Mouse (Mus musculus): ENCODE data around the gene Itpkb. TPM values are rescaled to one million over a fixed set of nuclear protein-coding genes. Genes with fewer than 3 reads are reported as not detected.

The Itpkb gene
- polyA plus RNA-seq, 1 experiment, result 0.03 TPM

DNA sequence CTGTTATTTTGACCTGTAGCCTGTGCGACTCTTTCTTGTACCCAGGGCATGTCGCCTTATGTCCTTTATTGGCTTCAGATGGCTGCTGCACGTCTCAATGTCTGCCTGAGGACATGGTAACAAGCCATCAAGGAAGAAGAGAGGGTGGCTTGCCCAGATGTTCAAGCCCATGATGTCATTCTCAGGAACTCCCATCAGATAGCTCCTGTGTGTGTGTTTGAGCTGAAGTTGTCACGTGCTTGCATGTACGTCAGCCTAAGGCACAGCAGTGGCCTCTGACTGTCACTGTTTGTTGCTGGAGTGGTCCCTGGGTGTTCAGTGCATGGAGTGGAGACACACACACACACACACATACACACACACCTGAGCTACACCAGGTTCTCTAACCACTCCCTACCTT lies 29.0 kb downstream of the Itpkb start:
- TF ChIP-seq TAL1 (IDR thresholded peaks at IDR 0.05; ENCODE audit: low read length) (no peak), GATA1 (IDR thresholded peaks at IDR 0.05; ENCODE audit: low read length) (no peak)
- Histone ChIP-seq H3K9me3 (ENCODE audit: control insufficient read depth, low read length) (no peaks in the 10 kb centered on the region), H3K4me3 (replicated peaks) (no peak overlapping the region), H3K4me1 (ENCODE audit: control insufficient read depth) (peaks cover 11% of the 10 kb centered on the region), H3K36me3 (ENCODE audit: control insufficient read depth) (no peaks in the 10 kb centered on the region), H3K27me3 (ENCODE audit: control insufficient read depth) (peaks cover 6% of the 10 kb centered on the region)

DNA sequence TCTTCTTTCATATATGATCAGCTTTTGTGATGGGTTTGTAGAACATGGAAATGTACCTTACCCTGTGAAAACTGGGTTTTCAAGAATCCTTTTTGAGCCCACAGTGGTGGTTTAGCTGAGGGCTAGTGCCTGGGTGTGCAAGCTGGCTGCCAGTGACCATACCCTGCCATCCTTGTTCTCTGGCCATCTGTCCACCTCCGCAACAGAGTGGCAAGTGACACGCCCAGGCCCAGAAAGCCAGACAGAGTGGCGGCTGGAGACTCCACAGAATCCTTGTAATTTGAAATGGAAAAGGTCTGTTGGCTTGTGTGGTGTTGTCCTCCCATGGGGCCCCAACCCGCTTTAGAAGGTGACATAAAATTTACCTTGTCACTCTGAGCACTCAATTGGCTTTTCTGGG lies 31.9 kb downstream of the Itpkb start:
- no peaks in the 10 kb centered on the region for H3K9me3 ChIP-seq (ENCODE audit: control insufficient read depth, low read length)
- TF ChIP-seq GATA1 (IDR thresholded peaks at IDR 0.05; ENCODE audit: low read length) (no peak), TAL1 (IDR thresholded peaks at IDR 0.05; ENCODE audit: low read length) (no peak)
- H3K4me1 ChIP-seq (ENCODE audit: control insufficient read depth), result peaks cover 19% of the 10 kb centered on the region
- H3K27me3 ChIP-seq (ENCODE audit: control insufficient read depth), result peaks cover 9% of the 10 kb centered on the region
- no peaks in the 10 kb centered on the region for H3K36me3 ChIP-seq (ENCODE audit: control insufficient read depth)
- no peak overlapping the region for H3K4me3 ChIP-seq (replicated peaks)

DNA sequence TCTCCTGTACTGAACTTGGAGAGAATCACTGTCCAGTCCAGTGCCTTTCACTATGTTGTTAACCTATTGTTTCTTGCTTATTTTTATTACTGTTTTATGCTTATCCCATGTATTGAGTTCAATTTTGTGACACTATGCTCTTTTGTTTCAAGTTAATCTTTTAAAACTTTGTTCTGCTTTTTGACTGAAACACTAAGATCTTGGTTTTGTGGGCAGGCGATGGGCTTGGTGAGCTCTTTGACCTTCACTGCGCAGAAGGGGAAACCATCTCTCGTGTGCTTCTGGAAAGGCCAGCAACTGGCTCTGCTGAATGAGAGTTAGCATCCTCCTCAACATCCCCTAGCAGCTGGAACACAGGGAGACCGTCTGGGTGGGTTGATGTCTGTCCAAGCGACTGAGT lies 32.6 kb downstream of the Itpkb start:
- H3K36me3 ChIP-seq (ENCODE audit: control insufficient read depth), result no peaks in the 10 kb centered on the region
- H3K4me3 ChIP-seq (replicated peaks), result no peak overlapping the region
- TF ChIP-seq TAL1 (IDR thresholded peaks at IDR 0.05; ENCODE audit: low read length) (no peak), GATA1 (IDR thresholded peaks at IDR 0.05; ENCODE audit: low read length) (no peak)
- no peaks in the 10 kb centered on the region for H3K9me3 ChIP-seq (ENCODE audit: control insufficient read depth, low read length)
- peaks cover 17% of the 10 kb centered on the region for H3K4me1 ChIP-seq (ENCODE audit: control insufficient read depth)
- peaks cover 9% of the 10 kb centered on the region for H3K27me3 ChIP-seq (ENCODE audit: control insufficient read depth)

DNA sequence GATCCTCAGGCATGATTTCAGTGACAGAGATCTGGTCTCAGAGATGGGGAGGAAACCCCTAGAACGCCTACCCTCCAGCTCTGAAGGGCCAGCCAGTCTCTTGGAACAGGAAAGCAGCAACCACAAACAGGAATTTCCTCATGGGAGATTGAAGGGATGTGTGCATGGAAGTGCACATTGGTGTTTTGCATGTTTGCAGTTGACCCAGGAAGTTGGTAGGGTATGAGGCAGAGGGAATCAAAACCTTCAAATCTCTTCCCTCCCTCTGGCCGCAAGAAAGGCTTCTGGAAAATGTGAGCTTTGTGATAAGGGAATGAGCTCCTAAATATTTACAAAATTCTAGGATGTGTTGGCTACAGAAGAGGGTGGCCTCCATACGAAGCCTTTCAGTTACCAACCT lies 33.0 kb downstream of the Itpkb start:
- H3K4me3 ChIP-seq (replicated peaks), result no peak overlapping the region
- TF ChIP-seq GATA1 (IDR thresholded peaks at IDR 0.05; ENCODE audit: low read length), result no peak
- TF ChIP-seq TAL1 (IDR thresholded peaks at IDR 0.05; ENCODE audit: low read length), result no peak
- peaks cover 14% of the 10 kb centered on the region for H3K4me1 ChIP-seq (ENCODE audit: control insufficient read depth)
- H3K36me3 ChIP-seq (ENCODE audit: control insufficient read depth), result no peaks in the 10 kb centered on the region
- H3K9me3 ChIP-seq (ENCODE audit: control insufficient read depth, low read length), result no peaks in the 10 kb centered on the region
- peaks cover 9% of the 10 kb centered on the region for H3K27me3 ChIP-seq (ENCODE audit: control insufficient read depth)

DNA sequence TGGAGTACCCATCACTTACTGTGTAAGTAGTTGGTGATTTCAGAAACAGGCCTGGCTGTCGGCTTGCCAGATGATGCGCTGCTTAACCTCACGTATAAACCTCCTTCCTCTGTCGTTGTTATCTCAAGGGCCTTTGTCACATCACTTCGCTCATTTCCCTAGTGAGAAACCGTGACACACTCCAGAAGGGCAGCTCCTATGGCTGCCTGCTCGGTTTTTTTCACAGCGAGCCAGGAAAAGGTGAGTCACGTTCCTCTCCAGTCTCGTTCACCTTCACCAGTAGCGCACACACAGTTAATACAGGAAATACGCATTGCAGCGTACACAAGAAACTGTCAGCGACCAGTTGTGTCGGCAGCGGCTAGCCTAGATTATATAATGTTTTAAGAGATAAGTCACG lies 33.7 kb downstream of the Itpkb start:
- peaks cover 14% of the 10 kb centered on the region for H3K4me1 ChIP-seq (ENCODE audit: control insufficient read depth)
- H3K9me3 ChIP-seq (ENCODE audit: control insufficient read depth, low read length), result no peaks in the 10 kb centered on the region
- no peak overlapping the region for H3K4me3 ChIP-seq (replicated peaks)
- H3K27me3 ChIP-seq (ENCODE audit: control insufficient read depth), result peaks cover 9% of the 10 kb centered on the region
- TF ChIP-seq TAL1 (IDR thresholded peaks at IDR 0.05; ENCODE audit: low read length) (no peak), GATA1 (IDR thresholded peaks at IDR 0.05; ENCODE audit: low read length) (no peak)
- no peaks in the 10 kb centered on the region for H3K36me3 ChIP-seq (ENCODE audit: control insufficient read depth)

DNA sequence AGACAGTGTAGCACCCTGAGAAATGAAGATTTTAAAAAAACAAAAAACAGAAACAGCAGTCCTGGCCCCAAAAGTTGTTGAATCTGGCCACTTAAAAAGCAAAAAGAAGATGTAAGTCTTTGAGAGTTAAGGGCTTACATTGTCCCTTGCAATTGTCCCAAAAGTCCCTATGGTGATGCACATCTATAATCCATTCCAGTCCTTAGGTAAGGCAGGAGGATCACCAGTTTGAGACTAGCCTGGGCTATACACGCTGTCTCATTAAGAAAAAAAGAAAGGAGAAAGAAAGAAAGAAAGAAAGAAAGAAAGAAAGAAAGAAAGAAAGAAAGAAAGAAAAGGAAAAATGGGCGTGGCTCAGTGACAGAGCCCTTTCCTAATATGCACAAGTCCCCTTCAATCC lies 34.4 kb downstream of the Itpkb start:
- peaks cover 9% of the 10 kb centered on the region for H3K27me3 ChIP-seq (ENCODE audit: control insufficient read depth)
- peak overlapping the region; percentile 59 for H3K4me3 ChIP-seq (replicated peaks)
- H3K36me3 ChIP-seq (ENCODE audit: control insufficient read depth), result no peaks in the 10 kb centered on the region
- H3K4me1 ChIP-seq (ENCODE audit: control insufficient read depth), result peaks cover 14% of the 10 kb centered on the region
- TF ChIP-seq GATA1 (IDR thresholded peaks at IDR 0.05; ENCODE audit: low read length) (no peak), TAL1 (IDR thresholded peaks at IDR 0.05; ENCODE audit: low read length) (no peak)
- H3K9me3 ChIP-seq (ENCODE audit: control insufficient read depth, low read length), result no peaks in the 10 kb centered on the region

DNA sequence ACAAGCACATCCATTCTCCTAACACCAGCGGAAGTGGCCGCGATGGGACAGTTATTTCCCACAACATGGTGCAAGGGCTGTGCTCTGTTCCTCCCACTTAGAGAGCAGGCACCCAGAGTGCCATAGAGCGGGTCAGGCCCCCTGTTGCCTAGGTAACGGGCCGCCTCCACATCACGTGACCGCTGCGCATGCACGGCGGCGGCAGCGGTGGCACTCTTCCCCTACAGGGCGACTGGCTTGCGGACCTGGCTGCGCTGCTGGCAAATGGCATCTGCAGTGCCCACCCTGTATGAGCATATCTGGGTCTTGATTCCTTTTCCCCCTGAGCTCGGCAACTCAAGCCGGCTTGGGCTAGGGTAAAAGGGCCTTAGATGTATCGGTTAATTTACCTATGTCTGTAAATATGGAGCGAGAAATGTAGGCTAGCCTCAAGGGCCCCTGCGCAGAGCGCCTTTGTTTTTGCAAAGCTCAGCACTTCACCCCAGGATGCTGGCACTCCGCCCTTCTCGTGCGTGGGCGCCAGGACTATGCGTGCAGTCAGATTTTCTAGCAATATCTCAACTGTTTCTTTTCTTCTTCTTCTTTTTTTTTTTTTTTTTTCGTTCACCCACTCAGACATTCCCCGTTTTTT lies 35.0 kb downstream of the Itpkb start:
- Histone ChIP-seq H3K36me3 (ENCODE audit: control insufficient read depth) (no peaks in the 10 kb centered on the region), H3K9me3 (ENCODE audit: control insufficient read depth, low read length) (no peaks in the 10 kb centered on the region), H3K27me3 (ENCODE audit: control insufficient read depth) (peaks cover 9% of the 10 kb centered on the region), H3K4me1 (ENCODE audit: control insufficient read depth) (peaks cover 14% of the 10 kb centered on the region), H3K4me3 (replicated peaks) (peak overlapping the region; percentile 59)
- TF ChIP-seq TAL1 (IDR thresholded peaks at IDR 0.05; ENCODE audit: low read length) (no peak), GATA1 (IDR thresholded peaks at IDR 0.05; ENCODE audit: low read length) (no peak)

DNA sequence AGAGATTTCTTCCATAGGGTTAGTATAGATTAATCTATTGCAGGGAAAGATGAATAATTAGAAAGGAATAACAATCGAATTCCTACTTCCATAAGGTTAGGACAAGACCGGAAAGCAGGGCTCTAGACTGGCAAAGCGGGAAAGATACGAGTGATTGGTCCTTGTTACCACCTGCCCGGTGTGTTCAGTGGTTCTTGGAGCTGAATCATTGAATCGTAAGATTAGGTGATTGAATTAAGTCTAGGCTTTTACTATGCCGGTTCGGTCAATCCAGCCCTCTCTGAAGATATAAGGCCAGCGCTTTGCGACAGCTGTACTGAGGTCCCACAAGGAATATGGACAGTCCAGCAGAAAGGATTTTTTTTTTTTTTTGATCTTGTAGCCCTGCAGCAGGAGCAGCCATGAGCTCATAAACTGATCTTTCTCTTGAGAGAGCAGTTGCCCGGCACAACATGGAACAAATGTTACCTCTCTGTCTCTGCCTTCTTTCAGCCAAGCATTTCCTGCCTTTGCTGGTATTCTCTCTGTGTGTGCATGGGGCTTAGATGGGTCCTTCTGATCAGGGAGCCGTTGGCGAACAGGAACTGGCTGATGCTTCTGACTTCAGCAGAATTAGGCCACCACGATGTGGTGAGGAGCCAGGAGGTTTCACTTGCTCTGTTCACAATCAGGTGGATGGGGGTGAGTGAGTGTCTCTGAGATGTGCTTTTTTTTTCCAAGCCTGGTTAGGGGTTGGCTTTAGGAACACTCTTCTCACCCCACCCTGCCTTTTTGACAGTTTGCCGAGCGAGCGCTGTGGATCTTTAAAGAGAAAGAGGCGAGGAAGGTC lies 35.9 kb downstream of the Itpkb start:
- no peaks in the 10 kb centered on the region for H3K36me3 ChIP-seq (ENCODE audit: control insufficient read depth)
- H3K4me3 ChIP-seq (replicated peaks), result no peak overlapping the region
- no peak for TF ChIP-seq TAL1 (IDR thresholded peaks at IDR 0.05; ENCODE audit: low read length)
- TF ChIP-seq GATA1 (IDR thresholded peaks at IDR 0.05; ENCODE audit: low read length), result no peak
- peaks cover 9% of the 10 kb centered on the region for H3K27me3 ChIP-seq (ENCODE audit: control insufficient read depth)
- no peaks in the 10 kb centered on the region for H3K9me3 ChIP-seq (ENCODE audit: control insufficient read depth, low read length)
- peaks cover 14% of the 10 kb centered on the region for H3K4me1 ChIP-seq (ENCODE audit: control insufficient read depth)

DNA sequence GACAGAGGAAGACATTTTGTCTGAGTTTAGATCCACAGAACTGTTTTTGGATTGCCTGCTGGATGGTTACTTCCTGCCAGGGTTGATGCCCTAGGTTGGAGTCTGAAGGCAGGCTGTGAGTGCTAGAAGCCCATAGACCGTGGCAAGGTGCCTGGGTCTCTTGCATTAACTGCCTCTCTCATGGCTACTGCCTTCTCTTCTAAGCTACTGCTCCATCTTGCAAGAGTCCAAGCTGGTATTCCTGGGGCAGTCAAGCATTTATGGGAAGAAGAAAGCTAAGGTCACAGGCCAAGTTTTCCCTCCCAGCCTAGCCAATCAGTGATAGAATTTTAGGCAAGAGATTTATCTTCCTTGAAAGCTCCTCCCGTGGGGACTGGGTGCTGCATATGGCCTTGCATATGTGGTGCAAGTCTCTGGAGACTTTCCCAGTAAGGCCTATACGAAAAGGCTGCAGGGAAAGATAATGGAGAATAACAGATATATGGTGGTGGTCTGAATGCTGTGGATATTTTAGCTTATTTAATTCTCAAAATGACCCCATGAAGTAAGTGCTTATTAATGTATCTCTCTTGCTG lies 36.8 kb downstream of the Itpkb start:
- Histone ChIP-seq H3K4me1 (ENCODE audit: control insufficient read depth) (peaks cover 14% of the 10 kb centered on the region), H3K27me3 (ENCODE audit: control insufficient read depth) (peaks cover 9% of the 10 kb centered on the region), H3K36me3 (ENCODE audit: control insufficient read depth) (no peaks in the 10 kb centered on the region), H3K9me3 (ENCODE audit: control insufficient read depth, low read length) (no peaks in the 10 kb centered on the region), H3K4me3 (replicated peaks) (no peak overlapping the region)
- TF ChIP-seq TAL1 (IDR thresholded peaks at IDR 0.05; ENCODE audit: low read length), result no peak
- no peak for TF ChIP-seq GATA1 (IDR thresholded peaks at IDR 0.05; ENCODE audit: low read length)
